Mouse (Mus musculus): ENCODE data around the gene Lrrc56. TPM values are rescaled to one million over a fixed set of nuclear protein-coding genes. Genes with fewer than 3 reads are reported as not detected.

The Lrrc56 gene
- total RNA-seq, 2 experiments from 2014 or later = 0.62 to 1.4 TPM

Other genes with a start within 250 kb of the Lrrc56 start
- 1.7 TPM in 1 of 2 replicates, not detected in the other for gene Ifitm5, start 243.9 kb upstream of the Lrrc56 start, total RNA-seq (2014; fragmentation: Nextera tagmentation)
- not detected in 2 replicates for gene Ifitm5, start 243.9 kb upstream of the Lrrc56 start, total RNA-seq (2017)
- not detected in 2 replicates for gene Gm45717, start 238.2 kb upstream of the Lrrc56 start, total RNA-seq (2014; fragmentation: Nextera tagmentation)
- not detected in 2 replicates for gene Gm45717, start 238.2 kb upstream of the Lrrc56 start, total RNA-seq (2017)
- 555 and 581 TPM in 2 replicates for gene Ifitm2, start 238.2 kb upstream of the Lrrc56 start, total RNA-seq (2014; fragmentation: Nextera tagmentation)
- 354 and 388 TPM in 2 replicates for gene Ifitm2, start 238.2 kb upstream of the Lrrc56 start, total RNA-seq (2017)
- gene Ifitm1, start 226.9 kb upstream of the Lrrc56 start, total RNA-seq (2014; fragmentation: Nextera tagmentation) = 79.9 and 149 TPM in 2 replicates
- gene Ifitm1, start 226.9 kb upstream of the Lrrc56 start, total RNA-seq (2017) = 18.5 and 25.3 TPM in 2 replicates
- 146 and 224 TPM in 2 replicates for gene Ifitm3, start 183.4 kb upstream of the Lrrc56 start, total RNA-seq (2014; fragmentation: Nextera tagmentation)
- gene Ifitm3, start 183.4 kb upstream of the Lrrc56 start, total RNA-seq (2017) = 55.6 and 69.2 TPM in 2 replicates
- 17.9 and 48.1 TPM in 2 replicates for gene Ifitm6, start 176.2 kb upstream of the Lrrc56 start, total RNA-seq (2014; fragmentation: Nextera tagmentation)
- gene Ifitm6, start 176.2 kb upstream of the Lrrc56 start, total RNA-seq (2017) = 22.5 and 42.5 TPM in 2 replicates
- gene Gm17387, start 165.0 kb upstream of the Lrrc56 start, total RNA-seq (2014; fragmentation: Nextera tagmentation) = not detected in 2 replicates
- not detected in 2 replicates for gene Gm17387, start 165.0 kb upstream of the Lrrc56 start, total RNA-seq (2017)
- 0.60 and 3.6 TPM in 2 replicates for gene B4galnt4, start 133.1 kb upstream of the Lrrc56 start, total RNA-seq (2014; fragmentation: Nextera tagmentation)
- gene B4galnt4, start 133.1 kb upstream of the Lrrc56 start, total RNA-seq (2017) = 0.26 TPM in 1 of 2 replicates, not detected in the other
- gene Pkp3, start 115.9 kb upstream of the Lrrc56 start, total RNA-seq (2014; fragmentation: Nextera tagmentation) = 1.4 and 2.2 TPM in 2 replicates
- 0.52 and 2.7 TPM in 2 replicates for gene Pkp3, start 115.9 kb upstream of the Lrrc56 start, total RNA-seq (2017)
- 16.9 and 30.9 TPM in 2 replicates for gene Sigirr, start 93.6 kb upstream of the Lrrc56 start, total RNA-seq (2014; fragmentation: Nextera tagmentation)
- 16.6 and 20.2 TPM in 2 replicates for gene Sigirr, start 93.6 kb upstream of the Lrrc56 start, total RNA-seq (2017)
- not detected in 2 replicates for gene Ano9, start 76.4 kb upstream of the Lrrc56 start, total RNA-seq (2014; fragmentation: Nextera tagmentation)
- not detected in 2 replicates for gene Ano9, start 76.4 kb upstream of the Lrrc56 start, total RNA-seq (2017)
- 14.0 and 17.5 TPM in 2 replicates for gene Ptdss2, start 71.8 kb upstream of the Lrrc56 start, total RNA-seq (2014; fragmentation: Nextera tagmentation)
- 4.2 and 7.1 TPM in 2 replicates for gene Ptdss2, start 71.8 kb upstream of the Lrrc56 start, total RNA-seq (2017)
- 79.1 and 109 TPM in 2 replicates for gene Rnh1, start 21.3 kb upstream of the Lrrc56 start, total RNA-seq (2014; fragmentation: Nextera tagmentation)
- 45.2 and 47.7 TPM in 2 replicates for gene Rnh1, start 21.3 kb upstream of the Lrrc56 start, total RNA-seq (2017)
- gene Hras, start 152 bp upstream of the Lrrc56 start, total RNA-seq (2014; fragmentation: Nextera tagmentation) = 57.4 and 69.3 TPM in 2 replicates
- 24.9 and 28.8 TPM in 2 replicates for gene Hras, start 152 bp upstream of the Lrrc56 start, total RNA-seq (2017)
- gene Lmntd2, start 19.9 kb downstream of the Lrrc56 start, total RNA-seq (2014; fragmentation: Nextera tagmentation) = 2.2 TPM in 1 of 2 replicates, not detected in the other
- gene Lmntd2, start 19.9 kb downstream of the Lrrc56 start, total RNA-seq (2017) = 0.34 TPM in 1 of 2 replicates, not detected in the other
- 3.1 and 4.5 TPM in 2 replicates for gene Rassf7, start 21.7 kb downstream of the Lrrc56 start, total RNA-seq (2014; fragmentation: Nextera tagmentation)
- 2.0 and 4.5 TPM in 2 replicates for gene Rassf7, start 21.7 kb downstream of the Lrrc56 start, total RNA-seq (2017)
- 70.9 and 75.4 TPM in 2 replicates for gene Phrf1, start 34.6 kb downstream of the Lrrc56 start, total RNA-seq (2014; fragmentation: Nextera tagmentation)
- 51.7 and 57.7 TPM in 2 replicates for gene Phrf1, start 34.6 kb downstream of the Lrrc56 start, total RNA-seq (2017)
- gene Irf7, start 72.3 kb downstream of the Lrrc56 start, total RNA-seq (2014; fragmentation: Nextera tagmentation) = 0.38 and 1.3 TPM in 2 replicates
- 2.1 and 2.7 TPM in 2 replicates for gene Irf7, start 72.3 kb downstream of the Lrrc56 start, total RNA-seq (2017)
- not detected in 2 replicates for gene Cdhr5, start 82.6 kb downstream of the Lrrc56 start, total RNA-seq (2014; fragmentation: Nextera tagmentation)
- not detected in 2 replicates for gene Cdhr5, start 82.6 kb downstream of the Lrrc56 start, total RNA-seq (2017)
- gene Sct, start 85.0 kb downstream of the Lrrc56 start, total RNA-seq (2014; fragmentation: Nextera tagmentation) = not detected in 2 replicates
- gene Sct, start 85.0 kb downstream of the Lrrc56 start, total RNA-seq (2017) = not detected in 2 replicates
- gene Drd4, start 97.8 kb downstream of the Lrrc56 start, total RNA-seq (2014; fragmentation: Nextera tagmentation) = not detected in 2 replicates
- gene Drd4, start 97.8 kb downstream of the Lrrc56 start, total RNA-seq (2017) = not detected in 2 replicates
- gene Deaf1, start 133.5 kb downstream of the Lrrc56 start, total RNA-seq (2014; fragmentation: Nextera tagmentation) = 43.3 and 52.4 TPM in 2 replicates
- 6.3 and 21.4 TPM in 2 replicates for gene Deaf1, start 133.5 kb downstream of the Lrrc56 start, total RNA-seq (2017)
- 6.0 and 13.2 TPM in 2 replicates for gene Tmem80, start 133.6 kb downstream of the Lrrc56 start, total RNA-seq (2014; fragmentation: Nextera tagmentation)
- gene Tmem80, start 133.6 kb downstream of the Lrrc56 start, total RNA-seq (2017) = 4.5 and 8.7 TPM in 2 replicates
- 0.11 TPM in 1 of 2 replicates, not detected in the other for gene Eps8l2, start 144.7 kb downstream of the Lrrc56 start, total RNA-seq (2014; fragmentation: Nextera tagmentation)
- not detected in 2 replicates for gene Eps8l2, start 144.7 kb downstream of the Lrrc56 start, total RNA-seq (2017)
- 289 and 344 TPM in 2 replicates for gene Taldo1, start 198.0 kb downstream of the Lrrc56 start, total RNA-seq (2014; fragmentation: Nextera tagmentation)
- 559 and 668 TPM in 2 replicates for gene Taldo1, start 198.0 kb downstream of the Lrrc56 start, total RNA-seq (2017)
- gene Gatd1, start 220.0 kb downstream of the Lrrc56 start, total RNA-seq (2014; fragmentation: Nextera tagmentation) = 19.7 and 41.9 TPM in 2 replicates
- gene Gatd1, start 220.0 kb downstream of the Lrrc56 start, total RNA-seq (2017) = 10.8 and 15.6 TPM in 2 replicates
- not detected in 2 replicates for gene Cend1, start 235.3 kb downstream of the Lrrc56 start, total RNA-seq (2014; fragmentation: Nextera tagmentation)
- not detected in 2 replicates for gene Cend1, start 235.3 kb downstream of the Lrrc56 start, total RNA-seq (2017)
- gene Slc25a22, start 243.7 kb downstream of the Lrrc56 start, total RNA-seq (2014; fragmentation: Nextera tagmentation) = 18.8 and 36.2 TPM in 2 replicates
- gene Slc25a22, start 243.7 kb downstream of the Lrrc56 start, total RNA-seq (2017) = 4.3 and 4.9 TPM in 2 replicates
- 33.2 and 45.1 TPM in 2 replicates for gene Pidd1, start 249.9 kb downstream of the Lrrc56 start, total RNA-seq (2014; fragmentation: Nextera tagmentation)
- 10.5 and 16.4 TPM in 2 replicates for gene Pidd1, start 249.9 kb downstream of the Lrrc56 start, total RNA-seq (2017)

Measured in granulocyte monocyte progenitor cell, adult 5-6 weeks (primary cell).